Mouse (Mus musculus): Measurements from ENCODE around the gene 9330182L06Rik.

The 9330182L06Rik gene

DNA sequence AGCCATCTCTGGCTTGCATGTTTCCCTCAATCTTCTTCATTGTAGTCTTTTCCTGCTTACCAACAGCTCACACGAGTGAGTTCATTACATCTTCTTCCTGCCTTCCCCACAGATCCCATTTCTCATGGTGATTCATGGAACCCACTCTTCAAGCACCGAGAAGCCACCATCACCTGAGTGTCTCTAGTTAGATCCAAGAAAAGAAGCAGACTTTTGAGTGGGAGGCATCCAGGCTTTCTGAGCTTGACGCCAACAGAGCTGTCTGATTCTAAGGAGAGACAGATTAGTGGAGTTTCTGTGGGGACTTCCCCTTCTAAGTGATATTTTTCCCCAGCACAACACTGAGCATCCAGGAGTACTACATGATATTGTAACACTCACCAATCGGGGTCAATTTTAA, 259.6 kb downstream of the 9330182L06Rik start:
- DNase-seq (ENCODE audit: low read depth, low spot score) = no peak

All from 3T3-L1 (cell line).